Mouse (Mus musculus) lung, postnatal 25 days (tissue): Measurements from ENCODE around the gene Blm.

Experiments used
- DNase-seq: peaks from one replicate; pipeline ENCODE4 v3.0.0; 2022; ENCODE audit warnings: low spot score

Blm gene

GRCm38 (mm10) chr7:80535009-80535744 is at the start of gene Blm:
Gene Blm (minus strand): TSS chr7:80535119.
- peak; percentile 98 for DNase-seq

DNA sequence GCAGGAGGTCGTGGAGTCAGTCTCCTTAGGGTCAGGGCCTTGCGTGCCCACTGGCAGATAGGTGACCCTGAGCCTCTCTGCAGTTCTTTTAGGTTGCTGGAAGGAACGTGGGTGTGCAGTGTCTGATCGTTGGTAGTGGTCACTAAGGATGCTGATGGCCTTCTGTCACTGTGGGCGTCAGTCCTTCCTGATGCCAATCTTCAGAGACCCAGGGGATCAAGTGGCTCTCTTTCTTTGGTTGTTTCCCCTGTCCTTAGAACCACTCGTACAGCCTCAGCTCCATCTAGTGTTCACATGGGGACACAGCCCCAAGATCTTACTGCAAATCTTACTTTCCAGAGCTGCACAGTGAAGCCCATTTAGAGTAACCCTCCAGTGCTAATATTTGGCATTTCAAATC is 49.1 kb upstream of the Blm start:
- peak; percentile 67 for DNase-seq

DNA sequence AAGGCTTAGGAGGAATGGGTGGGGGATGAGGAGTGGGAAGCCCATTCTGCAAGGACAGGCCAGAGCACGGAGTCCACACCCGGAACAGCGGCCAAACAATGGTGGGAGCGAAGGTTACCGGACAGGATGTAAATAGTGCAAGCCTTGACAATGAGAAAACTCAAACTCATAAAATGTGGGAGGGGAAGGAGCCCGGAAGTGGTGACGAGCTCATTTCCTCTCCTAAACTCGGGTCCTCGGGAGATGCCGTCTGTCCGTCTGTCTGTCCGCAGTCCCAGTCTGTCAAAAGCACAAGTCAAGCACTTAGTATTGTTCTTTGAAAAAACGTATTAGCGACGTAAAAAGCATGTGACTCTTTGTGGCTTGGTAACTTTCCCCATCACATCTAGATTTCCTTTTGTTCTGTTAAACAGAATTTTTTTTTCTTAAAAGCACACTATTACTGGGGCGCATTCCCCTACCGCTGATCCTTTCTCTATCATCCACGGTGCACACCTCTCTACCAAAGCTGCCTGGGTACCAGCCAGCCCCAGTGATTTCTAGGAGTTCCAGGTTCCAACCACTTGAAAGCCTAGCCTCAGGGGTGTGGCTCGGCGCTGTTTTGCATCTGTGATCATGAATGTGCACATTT is 48.0 kb upstream of the Blm start:
- peak; percentile 85 for DNase-seq

- peak; percentile 55 for DNase-seq
Measured at GRCm38 (mm10) chr7:80580368-80580767, 45.4 kb upstream of the Blm start.

DNA sequence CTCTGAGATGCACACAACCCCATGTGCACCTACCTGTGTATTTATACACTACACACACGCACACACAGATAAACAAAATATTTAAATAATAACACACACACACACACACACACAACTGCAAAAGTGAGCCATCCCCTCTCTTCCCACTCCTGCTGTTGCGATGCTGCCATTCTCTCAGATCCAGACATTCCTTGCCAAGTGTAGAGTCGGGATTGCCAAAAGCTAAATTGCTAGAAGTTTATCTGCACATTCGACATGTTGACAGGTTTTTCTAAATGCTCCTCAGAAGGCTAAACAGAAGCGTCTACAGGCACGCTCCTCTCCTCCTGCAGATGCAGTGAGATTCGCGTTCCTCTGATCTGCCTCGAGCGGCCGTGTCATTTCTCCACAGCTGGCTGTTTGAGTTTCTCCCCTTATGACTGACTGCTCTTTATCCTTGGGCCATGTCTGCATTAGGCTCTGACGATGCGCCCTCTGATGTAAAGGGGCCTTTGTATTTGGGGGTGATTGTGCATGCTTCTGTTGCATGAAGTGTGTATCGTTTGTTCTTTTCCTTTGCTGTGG is 42.6 kb upstream of the Blm start:
- DNase-seq: no peak

- DNase-seq: no peak
Measured at GRCm38 (mm10) chr7:80576626-80577025, 41.7 kb upstream of the Blm start.

GRCm38 (mm10) chr7:80575750-80576149 is 40.8 kb upstream of the Blm start:
- DNase-seq: no peak

DNA sequence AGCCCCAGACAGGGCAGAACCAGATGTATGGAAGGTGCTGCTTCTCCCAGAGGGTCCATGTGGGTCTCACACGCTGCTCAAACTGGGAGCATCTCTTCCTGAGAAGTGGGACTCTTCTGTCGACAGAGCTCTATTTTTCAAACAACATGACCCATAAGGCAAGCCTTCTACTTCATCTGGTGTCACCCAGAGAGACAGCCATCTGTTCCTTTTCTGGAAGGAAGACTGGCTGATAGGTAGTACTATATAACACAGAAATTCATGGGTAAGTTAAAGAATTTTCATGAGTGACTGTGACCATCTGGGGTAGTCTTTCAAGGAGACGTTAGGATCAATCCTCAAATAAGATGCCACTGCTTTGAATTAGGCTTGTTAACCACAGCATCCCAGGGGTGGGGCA is 38.2 kb upstream of the Blm start:
- DNase-seq: no peak

GRCm38 (mm10) chr7:80567982-80568381 is 33.1 kb upstream of the Blm start:
- no peak for DNase-seq

- no peak for DNase-seq
Measured at GRCm38 (mm10) chr7:80561931-80562330, 27.0 kb upstream of the Blm start.

GRCm38 (mm10) chr7:80561271-80561670 is 26.4 kb upstream of the Blm start:
- no peak for DNase-seq

GRCm38 (mm10) chr7:80558572-80558971 is 23.7 kb upstream of the Blm start:
- no peak for DNase-seq

DNA sequence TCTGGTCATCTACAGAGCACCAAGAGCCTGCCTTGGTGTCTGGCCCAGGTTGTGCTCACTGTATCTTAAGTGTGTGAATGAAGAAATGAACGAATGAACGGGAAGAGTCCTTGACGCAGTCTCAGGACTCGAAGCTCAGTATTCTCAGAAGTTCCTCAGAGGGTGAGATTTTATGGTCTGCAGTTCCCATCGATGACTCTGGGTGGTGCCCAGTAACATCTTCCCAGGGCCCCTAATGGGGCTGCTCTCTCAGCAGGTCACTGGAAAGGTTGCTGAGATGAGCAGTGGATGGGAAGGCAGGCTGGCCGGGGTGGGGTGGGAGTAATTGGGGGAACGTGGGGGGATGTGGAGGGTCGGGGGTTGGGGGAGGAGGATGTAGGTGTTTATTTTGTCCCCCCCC is 23.2 kb upstream of the Blm start:
- DNase-seq: no peak

- DNase-seq: no peak
Measured at GRCm38 (mm10) chr7:80557161-80557560, 22.2 kb upstream of the Blm start.

GRCm38 (mm10) chr7:80556166-80556565 is 21.2 kb upstream of the Blm start:
- no peak for DNase-seq

DNA sequence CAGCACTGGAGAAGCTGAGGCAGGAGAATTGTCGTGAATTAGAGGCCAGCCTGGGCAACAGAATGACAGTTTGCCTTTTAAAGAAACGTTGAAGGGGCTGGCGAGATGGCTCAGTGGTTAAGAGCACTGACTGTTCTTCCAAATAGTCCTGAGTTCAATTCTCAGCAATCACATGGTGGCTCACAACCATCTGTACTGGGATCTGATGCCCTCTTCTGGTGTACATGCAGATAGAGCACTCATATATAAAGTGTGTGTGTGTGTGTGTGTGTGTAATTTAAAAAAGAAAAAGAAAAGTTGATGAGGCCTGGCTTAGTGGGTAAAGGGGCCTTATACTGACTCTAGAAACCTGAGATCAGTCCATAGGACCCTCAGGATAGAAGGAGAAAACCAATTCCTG is 20.2 kb upstream of the Blm start:
- no peak for DNase-seq

DNA sequence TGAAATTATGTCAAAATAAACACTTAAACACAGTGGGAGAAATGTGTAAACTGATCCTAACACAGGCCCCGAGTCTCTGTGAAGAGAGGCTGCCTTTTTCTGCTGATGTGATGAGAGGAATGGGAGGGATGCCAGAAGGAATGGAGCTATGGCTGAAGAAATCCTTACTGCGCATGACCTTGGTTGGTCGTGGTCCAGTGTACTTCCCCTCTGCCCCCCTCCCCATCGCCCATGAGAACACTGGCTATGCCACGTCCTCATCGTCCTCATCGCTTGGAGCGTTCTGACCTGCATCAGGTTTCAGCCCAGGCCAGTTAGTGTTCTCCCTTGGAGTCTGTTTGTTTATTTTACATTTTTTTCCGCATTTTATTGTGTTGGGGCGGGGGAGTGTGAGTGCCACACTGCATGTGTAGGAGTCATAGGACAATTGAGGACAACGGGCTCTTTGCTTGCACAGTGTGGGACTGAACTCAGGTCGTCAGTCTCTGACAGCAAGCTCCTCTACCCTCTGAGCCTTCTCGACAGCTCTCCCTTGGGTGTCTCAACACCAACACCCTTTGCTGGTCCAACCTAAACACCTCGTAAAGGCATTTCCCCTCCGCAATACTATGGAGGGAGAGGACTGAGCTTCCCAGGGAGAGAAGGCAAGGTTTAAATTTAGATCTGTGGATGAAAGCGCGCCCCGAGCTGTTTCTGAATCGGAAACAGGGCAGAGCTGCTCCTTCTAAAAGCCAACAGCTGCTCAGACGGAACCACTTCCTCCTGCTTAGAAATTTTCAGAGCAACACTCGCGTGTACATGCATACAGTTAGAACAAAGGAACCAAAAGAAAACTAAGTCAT is 19.5 kb upstream of the Blm start:
- DNase-seq: peak; percentile 43

- DNase-seq: no peak
Measured at GRCm38 (mm10) chr7:80548513-80549260, 13.8 kb upstream of the Blm start.

DNA sequence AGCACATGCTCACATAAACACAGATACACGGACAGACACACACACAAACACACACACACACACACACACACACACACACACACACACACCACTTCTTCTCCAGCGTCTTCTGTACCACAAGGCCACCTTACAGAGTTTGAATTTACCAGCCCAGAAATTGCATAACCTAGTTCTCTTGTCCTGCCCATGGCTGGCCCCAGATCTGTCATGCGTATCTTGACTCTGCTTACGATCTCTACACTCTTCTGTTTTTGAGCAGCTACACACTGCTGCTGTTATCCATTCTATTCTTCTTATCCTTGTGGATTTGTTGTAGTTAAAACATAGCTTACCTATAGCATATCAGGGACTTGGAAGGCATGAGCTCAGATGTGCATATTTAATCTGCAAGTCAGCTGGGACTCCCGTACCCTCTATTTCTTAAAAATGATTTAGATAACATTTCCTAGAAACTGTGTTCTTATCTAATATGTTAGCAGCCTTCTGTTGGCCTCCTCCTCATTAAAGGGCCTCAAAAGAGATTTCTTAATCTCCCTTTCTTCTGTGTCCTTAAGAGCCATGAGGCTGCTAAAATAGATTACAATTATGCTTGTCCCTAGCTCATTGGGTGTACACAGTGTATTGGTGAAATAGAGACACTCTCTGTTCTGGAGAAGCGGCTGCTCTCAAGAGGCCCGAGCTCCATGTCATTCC is 7.4 kb upstream of the Blm start:
- no peak for DNase-seq

GRCm38 (mm10) chr7:80539581-80539980 is 4.7 kb upstream of the Blm start:
- no peak for DNase-seq

DNA sequence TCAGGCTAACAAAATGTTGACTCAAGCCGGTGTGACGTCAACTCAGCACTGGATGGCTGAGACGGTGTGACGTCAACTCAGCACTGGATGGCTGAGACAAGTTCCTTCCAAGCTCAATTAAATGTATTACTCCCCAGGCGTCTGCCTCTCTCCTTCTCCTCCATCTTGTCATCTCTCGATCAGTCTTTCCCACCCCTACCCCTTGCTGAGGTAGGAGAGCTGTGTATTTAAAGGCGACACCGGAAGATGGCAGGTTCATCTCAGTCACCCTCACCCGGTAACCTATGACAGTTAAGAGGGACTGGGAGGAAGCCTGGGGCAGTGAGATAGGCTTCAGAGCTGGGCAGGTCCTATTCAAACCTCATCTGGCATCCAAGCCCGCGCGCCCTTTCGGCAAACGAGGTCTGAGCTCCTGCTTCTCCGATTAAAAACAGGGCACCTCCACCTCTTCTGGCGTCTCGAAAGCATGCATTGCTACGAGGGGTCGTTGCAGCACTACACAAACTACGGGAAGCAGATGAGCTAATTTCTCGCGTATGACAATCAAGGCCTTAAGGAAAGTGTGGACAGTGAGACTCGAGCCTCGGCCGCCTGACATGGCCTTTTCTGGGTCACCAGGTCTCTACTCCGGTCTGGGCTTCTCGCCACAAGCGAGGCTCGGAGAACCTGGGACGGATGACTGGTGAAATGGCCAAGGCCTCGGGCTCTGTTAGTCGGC is 469 bp downstream of the Blm start:
- DNase-seq: no peak
